Mouse (Mus musculus) heart, postnatal 14 days (tissue): Measurements from ENCODE around the gene Kcnh1. TPM values are rescaled to one million over a fixed set of nuclear protein-coding genes. Genes with fewer than 3 reads are reported as not detected.

Experiments
- DNase-seq, 2 experiments: peaks; one replicate each; pipeline ENCODE4 v3.0.0; 2021 to 2022
- intact Hi-C: fragments of 180-260 bp; cut with DNase I; formaldehyde crosslinking; loops from one replicate; pipeline ENCODE4 v1.15.1; 2025
- long read RNA-seq, 2 experiments: library from polyadenylated mRNA; stranded (forward); transcript quantifications; one replicate each; pipeline ENCODE4 v2.0.0; 2021
- total RNA-seq, 2 experiments: library from RNA; stranded (reverse); gene quantifications; 2 replicates each; pipeline ENCODE4 v1.2.3; 2021

The Kcnh1 gene
- under 1 TPM; 0.12 to 0.17 TPM for total RNA-seq
- long read RNA-seq, experiment 1 = 0 reads
- long read RNA-seq, experiment 2 = 0 reads

GRCm38 (mm10) chr1:192190508-192191321 is at the start of gene Kcnh1:
Kcnh1 (plus strand) TSS chr1:192190774.
- DNase-seq = peak; percentile 91 to 92
- intact Hi-C loops = loop anchor here (1.0 to 10.0 kb wide), 3 partner anchors 356 to 724 kb away; no protein-coding TSS in a partner anchor

GRCm38 (mm10) chr1:192151179-192151578 is 39.4 kb upstream of the Kcnh1 start:
- intact Hi-C loops = no loop called here
- no peak for DNase-seq

- no peak for DNase-seq
- intact Hi-C loops = no loop called here
Measured at GRCm38 (mm10) chr1:192171477-192171876, 19.1 kb upstream of the Kcnh1 start.

- intact Hi-C loops = no loop called here
- DNase-seq = no peak
Measured at GRCm38 (mm10) chr1:192179877-192180276, 10.7 kb upstream of the Kcnh1 start.

GRCm38 (mm10) chr1:192181696-192182257 is 8.8 kb upstream of the Kcnh1 start:
- intact Hi-C loops = no loop called here
- no peak for DNase-seq

GRCm38 (mm10) chr1:192189056-192189455 is 1.5 kb upstream of the Kcnh1 start:
- DNase-seq = peak in 1 of 2 experiments; percentile 46
- intact Hi-C loops = loop anchor here (1.0 kb wide), 1 partner anchor 523 kb away; no protein-coding TSS in a partner anchor

- DNase-seq = no peak
- intact Hi-C loops = loop anchor here (1.0 to 10.0 kb wide), 4 partner anchors 357 to 725 kb away; no protein-coding TSS in a partner anchor
Measured at GRCm38 (mm10) chr1:192189771-192190170, 803 bp upstream of the Kcnh1 start.

GRCm38 (mm10) chr1:192191322-192191639 is 707 bp downstream of the Kcnh1 start:
- intact Hi-C loops = loop anchor here (2.0 to 10.0 kb wide), 2 partner anchors 356 to 724 kb away; no protein-coding TSS in a partner anchor
- peak in 1 of 2 experiments; percentile 5 for DNase-seq

- no peak for DNase-seq
- intact Hi-C loops = loop anchor here (2.0 to 10.0 kb wide), 2 partner anchors 355 to 723 kb away; no protein-coding TSS in a partner anchor
Measured at GRCm38 (mm10) chr1:192191859-192192258, 1.3 kb downstream of the Kcnh1 start.

- no peak for DNase-seq
- intact Hi-C loops = loop anchor here (10.0 kb wide), 1 partner anchor 722 kb away; no protein-coding TSS in a partner anchor
Measured at GRCm38 (mm10) chr1:192192710-192193109, 2.1 kb downstream of the Kcnh1 start.

GRCm38 (mm10) chr1:192193656-192194055 is 3.1 kb downstream of the Kcnh1 start:
- DNase-seq = peak; percentile 4 to 11
- intact Hi-C loops = loop anchor here (10.0 kb wide), 1 partner anchor 721 kb away; no protein-coding TSS in a partner anchor

- DNase-seq = no peak
Measured at GRCm38 (mm10) chr1:192197495-192197894, 6.9 kb downstream of the Kcnh1 start.

GRCm38 (mm10) chr1:192202936-192203335 is 12.4 kb downstream of the Kcnh1 start:
- intact Hi-C loops = no loop called here
- no peak for DNase-seq

More at GRCm38 (mm10) chr1:192197495-192197894, 6.9 kb downstream of the Kcnh1 start:
- intact Hi-C loops = loop anchor here (10.0 kb wide), 1 partner anchor 717 kb away; no protein-coding TSS in a partner anchor

- intact Hi-C loops = no loop called here
- no peak for DNase-seq
Measured at GRCm38 (mm10) chr1:192207956-192208355, 17.4 kb downstream of the Kcnh1 start.

GRCm38 (mm10) chr1:192212448-192212847 is 21.9 kb downstream of the Kcnh1 start:
- intact Hi-C loops = no loop called here

GRCm38 (mm10) chr1:192214666-192215065 is 24.1 kb downstream of the Kcnh1 start:
- intact Hi-C loops = no loop called here
- DNase-seq = no peak

More at GRCm38 (mm10) chr1:192212448-192212847, 21.9 kb downstream of the Kcnh1 start:
- no peak for DNase-seq

GRCm38 (mm10) chr1:192220156-192220555 is 29.6 kb downstream of the Kcnh1 start:
- intact Hi-C loops = no loop called here
- no peak for DNase-seq

GRCm38 (mm10) chr1:192224161-192224560 is 33.6 kb downstream of the Kcnh1 start:
- intact Hi-C loops = no loop called here
- no peak for DNase-seq

GRCm38 (mm10) chr1:192232696-192233095 is 42.1 kb downstream of the Kcnh1 start:
- no peak for DNase-seq
- intact Hi-C loops = no loop called here

- intact Hi-C loops = no loop called here
- DNase-seq = no peak
Measured at GRCm38 (mm10) chr1:192246836-192247235, 56.3 kb downstream of the Kcnh1 start.

- intact Hi-C loops = no loop called here
- DNase-seq = no peak
Measured at GRCm38 (mm10) chr1:192259146-192259545, 68.6 kb downstream of the Kcnh1 start.
